Mouse (Mus musculus) adrenal gland, adult (tissue): Measurements from ENCODE around the gene Gpr37l1.
"Not testable (repeated sequence)": the region's sequence is repeated elsewhere in the genome, so short reads cannot be mapped to it uniquely, and the experiment has no call there.

Experiments used
- DNase-seq, 2 experiments: peaks; one replicate each; pipeline ENCODE4 v3.0.0; 2022 to 2023; ENCODE audit warnings: low spot score in 1 of 2; ENCODE audit not compliant: inconsistent age in 2 of 2

Gene Gpr37l1

GRCm38 (mm10) chr1:135167435-135167834 is at the start of gene Gpr37l1:
Gene Gpr37l1, minus strand, starts transcription at chr1:135167681.
- DNase-seq: peak; percentile 29 to 39

- DNase-seq: no peak
Observed at GRCm38 (mm10) chr1:135213772-135214640, 46.5 kb upstream of the Gpr37l1 start.

- DNase-seq: no peak
Observed at GRCm38 (mm10) chr1:135210421-135210820, 42.9 kb upstream of the Gpr37l1 start.

GRCm38 (mm10) chr1:135208716-135209115 is 41.2 kb upstream of the Gpr37l1 start:
- no peak for DNase-seq

GRCm38 (mm10) chr1:135206586-135207339 is 39.3 kb upstream of the Gpr37l1 start:
- DNase-seq: peak in 1 of 2 experiments; percentile 51

GRCm38 (mm10) chr1:135205257-135205656 is 37.8 kb upstream of the Gpr37l1 start:
- no peak for DNase-seq

GRCm38 (mm10) chr1:135204196-135205126 is 37.0 kb upstream of the Gpr37l1 start:
- no peak for DNase-seq

GRCm38 (mm10) chr1:135200400-135200799 is 32.9 kb upstream of the Gpr37l1 start:
- DNase-seq: no peak

- no peak for DNase-seq
Observed at GRCm38 (mm10) chr1:135199014-135199819, 31.7 kb upstream of the Gpr37l1 start.

- no peak for DNase-seq
Observed at GRCm38 (mm10) chr1:135198412-135198811, 30.9 kb upstream of the Gpr37l1 start.

GRCm38 (mm10) chr1:135195907-135196440 is 28.5 kb upstream of the Gpr37l1 start:
- DNase-seq: peak in 1 of 2 experiments; percentile 63

GRCm38 (mm10) chr1:135194335-135194734 is 26.9 kb upstream of the Gpr37l1 start:
- not testable (repeated sequence) for DNase-seq

GRCm38 (mm10) chr1:135189186-135189585 is 21.7 kb upstream of the Gpr37l1 start:
- DNase-seq: peak in 1 of 2 experiments; percentile 19

GRCm38 (mm10) chr1:135188197-135188596 is 20.7 kb upstream of the Gpr37l1 start:
- peak in 1 of 2 experiments; percentile 69 for DNase-seq

- not testable (repeated sequence) for DNase-seq
Observed at GRCm38 (mm10) chr1:135187016-135187415, 19.5 kb upstream of the Gpr37l1 start.

- DNase-seq: no peak
Observed at GRCm38 (mm10) chr1:135186427-135186826, 18.9 kb upstream of the Gpr37l1 start.

GRCm38 (mm10) chr1:135185936-135186335 is 18.5 kb upstream of the Gpr37l1 start:
- no peak for DNase-seq

GRCm38 (mm10) chr1:135183941-135184570 is 16.6 kb upstream of the Gpr37l1 start:
- peak in 1 of 2 experiments; percentile 31 for DNase-seq

- peak; percentile 72 to 84 for DNase-seq
Observed at GRCm38 (mm10) chr1:135183448-135183847, 16.0 kb upstream of the Gpr37l1 start.
